Comparison of ENCODE assay signal across 30 mouse cellular contexts in the genomic region with DNA sequence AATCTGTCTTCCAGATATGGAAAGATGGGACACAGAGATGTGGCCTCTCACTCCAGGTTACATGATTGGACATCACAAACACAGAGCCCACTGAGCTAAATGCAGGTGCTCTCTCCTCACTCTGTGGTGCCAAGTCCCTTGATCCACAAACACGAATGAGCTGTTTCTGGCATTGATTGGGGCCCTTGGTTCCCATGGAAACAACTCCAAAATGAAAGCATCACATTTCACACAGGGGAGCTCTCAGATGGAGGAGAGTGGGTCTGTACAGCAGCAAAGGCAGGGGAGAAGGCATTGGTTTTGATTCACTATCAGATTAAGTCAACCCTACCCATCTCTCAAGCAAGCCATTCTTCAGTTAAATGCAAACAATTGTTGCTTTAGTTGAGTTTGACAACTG. TPM values are rescaled to one million over a fixed set of nuclear protein-coding genes. Genes with fewer than 3 reads are reported as not detected.
DNase-seq lines count a peak whose midpoint lies in the region; ATAC-seq and TF ChIP-seq lines count a peak whose summit lies in the region.
"Had no signal": no experiment of that assay in that cellular context is flagged by ENCODE, and none has a peak within 500 bp of the region (broad histone marks: within the 10 kb centered on the region; RNA-seq: fewer than 3 reads in every experiment).

No protein-coding gene starts in this region.

- H3K4me1 ChIP-seq in forebrain, embryonic 11.5 days (replicated peaks; ENCODE audit: control insufficient read depth, insufficient read depth, low read length), result peaks cover 3% of the 10 kb centered on the region; the same call in 1 of the 2 replicates
- H3K4me1 ChIP-seq in forebrain, embryonic 15.5 days, result peaks cover 13% of the 10 kb centered on the region
- H3K4me1 ChIP-seq in limb, embryonic 11.5 days (ENCODE audit: control insufficient read depth, insufficient read depth, low read length), result no peaks in the 10 kb centered on the region; the same call in 1 of the 2 replicates
- peaks cover 9% of the 10 kb centered on the region; the same call in 1 of the 2 replicates for H3K4me1 ChIP-seq in limb, embryonic 10.5 days
- H3K4me1 ChIP-seq in forebrain, embryonic 16.5 days (replicated peaks; ENCODE audit: control insufficient read depth, insufficient read depth, low read length), result peaks cover 4% of the 10 kb centered on the region; the same call in 1 of the 2 replicates
- H3K4me1 ChIP-seq: heart, embryonic 13.5 days; intestine, embryonic 15.5 days; liver, embryonic 12.5 days had no signal

- H3K27ac ChIP-seq in forebrain, embryonic 11.5 days (ENCODE audit: low read depth, low read length), result no peak overlapping the region
- H3K27ac ChIP-seq in forebrain, embryonic 15.5 days (replicated peaks), result no peak overlapping the region
- H3K27ac ChIP-seq in limb, embryonic 11.5 days (replicated peaks; ENCODE audit: low read depth, low read length), result no peak overlapping the region
- no peak overlapping the region for H3K27ac ChIP-seq in limb, embryonic 10.5 days
- no peak overlapping the region for H3K27ac ChIP-seq in forebrain, embryonic 16.5 days (ENCODE audit: low read length)
- H3K27ac ChIP-seq: embryonic facial prominence, embryonic 12.5 days; heart, embryonic 13.5 days; hindbrain, embryonic 12.5 days; intestine, embryonic 15.5 days; limb, embryonic 13.5 days; liver, embryonic 12.5 days had no signal

- H3K36me3 ChIP-seq in forebrain, embryonic 11.5 days (ENCODE audit: control insufficient read depth, insufficient read depth, low read length), result no peaks in the 10 kb centered on the region
- no peaks in the 10 kb centered on the region for H3K36me3 ChIP-seq in forebrain, embryonic 15.5 days
- no peaks in the 10 kb centered on the region for H3K36me3 ChIP-seq in limb, embryonic 11.5 days (ENCODE audit: control insufficient read depth, insufficient read depth, low read length)
- H3K36me3 ChIP-seq in limb, embryonic 10.5 days, result no peaks in the 10 kb centered on the region
- no peaks in the 10 kb centered on the region for H3K36me3 ChIP-seq in forebrain, embryonic 16.5 days (ENCODE audit: control insufficient read depth, insufficient read depth)
- H3K36me3 ChIP-seq: embryonic facial prominence, embryonic 12.5 days; heart, embryonic 13.5 days; hindbrain, embryonic 12.5 days; intestine, embryonic 15.5 days; limb, embryonic 13.5 days; liver, embryonic 12.5 days had no signal

- H3K27me3 ChIP-seq in forebrain, embryonic 11.5 days (ENCODE audit: control insufficient read depth, insufficient read depth, low read length), result no peaks in the 10 kb centered on the region
- H3K27me3 ChIP-seq in forebrain, embryonic 15.5 days, result no peaks in the 10 kb centered on the region
- H3K27me3 ChIP-seq in limb, embryonic 11.5 days (ENCODE audit: control insufficient read depth, insufficient read depth, low read length), result no peaks in the 10 kb centered on the region
- no peaks in the 10 kb centered on the region for H3K27me3 ChIP-seq in limb, embryonic 10.5 days (ENCODE audit: low read depth, poor library complexity, severe bottlenecking)
- H3K27me3 ChIP-seq in forebrain, embryonic 16.5 days (replicated peaks; ENCODE audit: control insufficient read depth, insufficient read depth, low read length), result no peaks in the 10 kb centered on the region
- H3K27me3 ChIP-seq: embryonic facial prominence, embryonic 12.5 days; hindbrain, embryonic 12.5 days; intestine, embryonic 15.5 days; limb, embryonic 13.5 days; liver, embryonic 12.5 days had no signal

- H3K4me2 ChIP-seq in forebrain, embryonic 11.5 days (ENCODE audit: low read depth, low read length, severe bottlenecking), result no peak overlapping the region
- H3K4me2 ChIP-seq in forebrain, embryonic 15.5 days (replicated peaks), result no peak overlapping the region
- H3K4me2 ChIP-seq in limb, embryonic 11.5 days (ENCODE audit: low read depth, severe bottlenecking), result no peak overlapping the region
- no peak overlapping the region for H3K4me2 ChIP-seq in forebrain, embryonic 16.5 days (ENCODE audit: low read length)
- H3K4me2 ChIP-seq: embryonic facial prominence, embryonic 12.5 days; heart, embryonic 13.5 days; hindbrain, embryonic 12.5 days; intestine, embryonic 15.5 days; limb, embryonic 13.5 days; liver, embryonic 12.5 days had no signal

- TF ChIP-seq CTCF in brain, embryonic 14.5 days (IDR thresholded peaks at IDR 0.05; ENCODE audit: borderline replicate concordance, extremely low read depth, insufficient read depth, insufficient read length), result no peak

- H3K4me3 ChIP-seq in forebrain, embryonic 11.5 days (ENCODE audit: low read depth, low read length), result no peak overlapping the region
- H3K4me3 ChIP-seq in forebrain, embryonic 15.5 days, result no peak overlapping the region
- no peak overlapping the region for H3K4me3 ChIP-seq in limb, embryonic 11.5 days (ENCODE audit: low read depth, low read length)
- H3K4me3 ChIP-seq in limb, embryonic 10.5 days, result no peak overlapping the region
- H3K4me3 ChIP-seq in forebrain, embryonic 16.5 days (replicated peaks; ENCODE audit: low read length), result no peak overlapping the region
- H3K4me3 ChIP-seq: embryonic facial prominence, embryonic 12.5 days; erythroblast, embryonic 14.5 days; heart, embryonic 13.5 days; hindbrain, embryonic 12.5 days; intestine, embryonic 15.5 days; limb, embryonic 13.5 days; liver, embryonic 12.5 days had no signal

- 0 out of 2 replicates have a peak, but pooled peaks have one; percentile 24 for ATAC-seq in forebrain, embryonic 11.5 days (replicated peaks; ENCODE audit: low FRiP score)
- no peak for ATAC-seq in forebrain, embryonic 15.5 days (replicated peaks)
- ATAC-seq in limb, embryonic 11.5 days (ENCODE audit: insufficient number of reproducible peaks, low FRiP score, low TSS enrichment, low read depth), result no peak
- peak; percentile 63 for ATAC-seq in forebrain, embryonic 16.5 days
- ATAC-seq: CD4-positive, CD25-positive, alpha-beta regulatory T cell, adult 4 months; intestine, embryonic 15.5 days; liver, embryonic 12.5 days had no signal

- DNase-seq in forebrain, embryonic 11.5 days (ENCODE audit: low spot score), result no peak
- DNase-seq in limb, embryonic 11.5 days (ENCODE audit: low spot score), result peak; percentile 34
- no peak for DNase-seq in limb, embryonic 10.5 days (ENCODE audit: low spot score)
- DNase-seq in brain, embryonic 14.5 days (ENCODE audit: low read depth), result peak; percentile 69
- no peak for DNase-seq in adrenal gland, postnatal 25 days
- DNase-seq in lung, postnatal 25 days (ENCODE audit: low spot score), result no peak
- DNase-seq: adrenal gland, postnatal 14 days; cerebellum, adult 11-12 months; cerebellum, postnatal 14 days; gastrocnemius, postnatal 14 days; heart, adult 18-20 months; heart, postnatal 14 days; kidney, adult 8-10 months; kidney, postnatal 10 days; lung, adult 18-20 months; lung, postnatal 10 days had no signal

- no peak overlapping the region for H3K9ac ChIP-seq in forebrain, embryonic 11.5 days (ENCODE audit: low read length)
- H3K9ac ChIP-seq in forebrain, embryonic 15.5 days (replicated peaks), result no peak overlapping the region
- no peak overlapping the region for H3K9ac ChIP-seq in limb, embryonic 11.5 days (ENCODE audit: low read length)
- H3K9ac ChIP-seq in forebrain, embryonic 16.5 days (replicated peaks; ENCODE audit: low read depth, low read length), result no peak overlapping the region
- H3K9ac ChIP-seq: embryonic facial prominence, embryonic 12.5 days; heart, embryonic 13.5 days; hindbrain, embryonic 12.5 days; intestine, embryonic 15.5 days; limb, embryonic 13.5 days; liver, embryonic 12.5 days had no signal

- H3K9me3 ChIP-seq in forebrain, embryonic 11.5 days (ENCODE audit: control insufficient read depth, low read length), result no peaks in the 10 kb centered on the region
- no peaks in the 10 kb centered on the region for H3K9me3 ChIP-seq in forebrain, embryonic 15.5 days
- no peaks in the 10 kb centered on the region for H3K9me3 ChIP-seq in limb, embryonic 11.5 days (ENCODE audit: control insufficient read depth, low read length)
- no peaks in the 10 kb centered on the region for H3K9me3 ChIP-seq in limb, embryonic 10.5 days (replicated peaks)
- H3K9me3 ChIP-seq in forebrain, embryonic 16.5 days (ENCODE audit: control insufficient read depth, low read length), result no peaks in the 10 kb centered on the region
- H3K9me3 ChIP-seq: embryonic facial prominence, embryonic 12.5 days; heart, embryonic 13.5 days; hindbrain, embryonic 12.5 days; intestine, embryonic 15.5 days; limb, embryonic 13.5 days; liver, embryonic 12.5 days had no signal

- TF ChIP-seq POLR2A in brain, embryonic 14.5 days (IDR thresholded peaks at IDR 0.05; ENCODE audit: borderline replicate concordance, extremely low read depth, insufficient read depth, insufficient read length, poor library complexity, severe bottlenecking), result no peak

- WGBS in forebrain, embryonic 11.5 days, result 0% methylated on average over 1 of the region's 1 CpGs
- 3% methylated on average over 1 of the region's 1 CpGs for WGBS in forebrain, embryonic 15.5 days
- 3% methylated on average over 1 of the region's 1 CpGs for WGBS in limb, embryonic 11.5 days
- 18% methylated on average over 1 of the region's 1 CpGs for WGBS in limb, embryonic 10.5 days
- 3% methylated on average over 1 of the region's 1 CpGs for WGBS in forebrain, embryonic 16.5 days

RNA-seq across cellular contexts. Expression of a gene that starts 51.3 kb away (rescaled TPM):
- 11.1 and 11.8 TPM in 2 replicates for polyA plus RNA-seq in forebrain, embryonic 11.5 days (2014; fragmentation: Nextera tagmentation; extraction: Ambion mirVana)
- polyA plus RNA-seq in forebrain, embryonic 15.5 days (2015; fragmentation: Nextera tagmentation; extraction: Ambion mirVana), result 26.1 and 26.8 TPM in 2 replicates
- 0.13 TPM in 1 of 2 replicates, not detected in the other for polyA plus RNA-seq in limb, embryonic 11.5 days (2014; fragmentation: Nextera tagmentation; extraction: Ambion mirVana)
- polyA plus RNA-seq in limb, embryonic 10.5 days (2016; fragmentation: Nextera tagmentation; extraction: Ambion mirVana), result not detected in 2 replicates
- polyA plus RNA-seq in brain, embryonic 14.5 days (2012; rRNA removed), result 15.0 and 24.9 TPM in 2 replicates
- 28.4 and 31.4 TPM in 2 replicates for polyA plus RNA-seq in forebrain, embryonic 16.5 days (2015; fragmentation: Nextera tagmentation; extraction: Ambion mirVana)
- total RNA-seq in adrenal gland, postnatal 25 days (2021), result not detected in 2 replicates
- total RNA-seq: adrenal gland, postnatal 14 days; gastrocnemius, postnatal 14 days; heart, adult 18-20 months; heart, postnatal 14 days; megakaryocyte progenitor cell, adult 5-6 weeks; monocyte, adult 5-6 weeks; neutrophil, adult 5-6 weeks had no signal
- polyA plus RNA-seq: CD4-positive, CD25-positive, alpha-beta regulatory T cell, adult 4 months; erythroblast, embryonic 14.5 days; liver, embryonic 12.5 days; thymus, postnatal 0 days had no signal

Comparison
In these comparisons a context has a peak if more than half of its experiments do, and no peak if none do; other contexts are left out.
1. ATAC-seq: peak in forebrain, embryonic 11.5 days (single experiment) and forebrain, embryonic 16.5 days (single experiment); none in forebrain, embryonic 15.5 days (single experiment) and limb, embryonic 11.5 days (single experiment).
2. DNase-seq: peak in limb, embryonic 11.5 days (single experiment) and brain, embryonic 14.5 days (single experiment); none in forebrain, embryonic 11.5 days (single experiment), limb, embryonic 10.5 days (single experiment), adrenal gland, postnatal 25 days (single experiment) and lung, postnatal 25 days (single experiment).
3. RNA of a gene that starts 51.3 kb away (polyA plus RNA-seq): 28.4 to 31.4 TPM in forebrain, embryonic 16.5 days, 26.1 to 26.8 TPM in forebrain, embryonic 15.5 days, 15.0 to 24.9 TPM in brain, embryonic 14.5 days and 11.1 to 11.8 TPM in forebrain, embryonic 11.5 days; 0.13 TPM in limb, embryonic 11.5 days and not detected in limb, embryonic 10.5 days; every median in the first group is over 10 times any median in the second.